Mouse (Mus musculus) kidney, postnatal 25 days (tissue): Measurements from ENCODE around the gene Spcs2.

ENCODE experiments used
- DNase-seq, 2 experiments: peaks; one replicate each; pipeline ENCODE4 v3.0.0; 2021; ENCODE audit warnings: mixed read lengths in 2 of 2

The Spcs2 gene

DNA sequence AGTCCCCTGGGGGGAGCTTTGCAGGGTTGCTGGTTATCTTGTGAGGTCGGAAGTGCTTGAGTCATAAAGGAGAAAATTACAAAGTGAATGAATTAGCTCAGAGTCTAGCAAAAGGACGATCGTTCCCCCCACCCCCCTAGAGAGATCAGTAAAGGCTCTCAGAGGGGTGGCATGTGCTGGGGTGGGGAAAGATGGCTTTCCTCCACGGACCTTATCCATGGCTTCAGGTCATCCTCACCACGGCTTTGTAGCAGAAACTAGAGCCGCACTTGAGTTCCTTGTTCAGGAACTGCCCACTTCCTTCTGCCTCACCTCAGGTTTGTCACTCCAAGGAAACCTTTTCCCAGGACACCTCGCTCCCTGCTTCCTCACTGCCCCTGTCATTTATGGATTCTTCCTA lies at the start of gene Spcs2:
Spcs2 (minus strand) TSS at position 101 of the 400 bp plus-strand sequence.
- no peak for DNase-seq

DNA sequence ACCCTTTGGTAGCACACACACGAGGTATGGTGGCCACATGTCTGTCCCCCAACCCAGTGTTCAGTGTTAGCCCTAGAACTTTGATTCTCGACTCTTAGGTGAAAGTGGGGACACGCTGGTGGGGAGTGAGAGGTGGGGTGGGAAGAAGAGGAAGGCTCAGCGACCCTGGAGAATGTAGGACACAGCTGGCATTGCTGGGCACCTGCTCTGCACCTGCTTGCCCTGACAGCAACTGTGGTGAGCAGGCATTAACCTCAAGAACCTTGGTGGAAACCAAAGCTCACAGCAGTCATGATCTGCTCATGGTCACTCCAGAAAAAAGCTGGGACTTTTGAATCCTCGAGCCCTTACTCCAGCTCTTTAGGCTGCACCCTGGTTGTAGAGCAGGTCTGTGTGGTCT lies 47.8 kb upstream of the Spcs2 start:
- no peak for DNase-seq

DNA sequence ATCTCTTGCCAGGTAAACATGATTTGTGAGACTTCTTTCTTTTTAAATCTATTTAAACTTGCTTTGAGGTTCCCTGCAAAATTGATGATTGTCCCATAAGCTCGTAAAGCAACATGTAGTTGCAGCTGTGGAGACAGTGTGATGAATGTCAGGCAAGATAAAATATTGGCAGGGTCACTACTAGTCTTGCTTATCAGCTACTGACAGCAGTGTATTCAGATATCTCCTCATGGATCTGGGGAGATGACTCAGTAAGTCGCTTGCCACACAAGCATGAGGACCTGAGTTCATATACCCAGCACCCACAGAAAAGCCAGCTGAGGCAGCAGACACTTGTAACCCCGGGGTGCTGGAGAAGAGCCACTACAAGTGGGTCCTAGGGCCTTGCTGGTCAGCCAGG lies 44.2 kb upstream of the Spcs2 start:
- DNase-seq: no peak

DNA sequence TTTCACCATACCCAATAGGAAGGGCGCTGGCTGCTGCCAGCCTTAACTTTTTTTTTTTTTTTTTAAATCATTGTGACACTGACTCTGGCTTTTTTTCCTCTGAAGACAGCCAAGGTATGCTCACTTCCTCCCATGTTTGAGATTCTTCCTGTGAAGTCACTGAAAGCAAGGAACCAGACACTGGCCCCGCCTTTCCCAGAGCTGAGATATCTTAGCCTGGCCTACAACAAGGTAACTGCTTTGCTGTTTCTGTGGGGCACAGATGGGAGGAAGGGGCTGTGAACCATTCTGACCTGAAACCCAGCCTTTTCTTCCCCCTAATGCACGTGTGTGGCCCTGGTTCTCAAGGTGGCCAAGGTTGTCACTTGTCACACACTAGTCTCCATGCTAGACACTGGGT lies 43.1 kb upstream of the Spcs2 start:
- no peak for DNase-seq

DNA sequence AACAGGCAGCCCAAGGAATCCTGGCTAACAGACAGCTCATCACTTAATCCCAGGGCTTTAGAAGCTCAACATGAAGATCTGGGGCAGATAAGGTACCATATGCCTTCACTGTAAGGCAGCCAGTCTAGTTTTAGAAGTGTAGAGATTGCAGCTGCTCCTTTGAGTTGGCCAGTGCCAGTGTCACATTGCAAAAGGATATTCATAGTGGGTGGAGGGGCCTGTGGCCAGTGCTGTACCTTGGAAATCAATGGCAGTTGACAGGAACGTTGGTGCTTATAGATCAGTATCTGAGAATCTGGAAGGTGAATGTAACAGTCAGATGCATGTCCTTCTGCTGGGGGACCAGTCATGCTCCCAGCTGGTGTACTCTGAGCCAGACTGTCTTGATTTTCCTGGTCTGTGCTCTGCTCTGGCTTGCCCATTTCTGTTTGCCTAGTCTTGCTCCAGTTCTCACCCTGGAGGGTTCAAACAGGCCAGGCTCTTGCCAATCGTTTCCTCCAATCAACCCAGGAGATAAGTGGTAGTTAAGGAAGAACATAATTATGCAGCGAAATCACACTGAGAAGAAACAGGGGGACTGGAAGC lies 41.3 kb upstream of the Spcs2 start:
- DNase-seq: no peak

DNA sequence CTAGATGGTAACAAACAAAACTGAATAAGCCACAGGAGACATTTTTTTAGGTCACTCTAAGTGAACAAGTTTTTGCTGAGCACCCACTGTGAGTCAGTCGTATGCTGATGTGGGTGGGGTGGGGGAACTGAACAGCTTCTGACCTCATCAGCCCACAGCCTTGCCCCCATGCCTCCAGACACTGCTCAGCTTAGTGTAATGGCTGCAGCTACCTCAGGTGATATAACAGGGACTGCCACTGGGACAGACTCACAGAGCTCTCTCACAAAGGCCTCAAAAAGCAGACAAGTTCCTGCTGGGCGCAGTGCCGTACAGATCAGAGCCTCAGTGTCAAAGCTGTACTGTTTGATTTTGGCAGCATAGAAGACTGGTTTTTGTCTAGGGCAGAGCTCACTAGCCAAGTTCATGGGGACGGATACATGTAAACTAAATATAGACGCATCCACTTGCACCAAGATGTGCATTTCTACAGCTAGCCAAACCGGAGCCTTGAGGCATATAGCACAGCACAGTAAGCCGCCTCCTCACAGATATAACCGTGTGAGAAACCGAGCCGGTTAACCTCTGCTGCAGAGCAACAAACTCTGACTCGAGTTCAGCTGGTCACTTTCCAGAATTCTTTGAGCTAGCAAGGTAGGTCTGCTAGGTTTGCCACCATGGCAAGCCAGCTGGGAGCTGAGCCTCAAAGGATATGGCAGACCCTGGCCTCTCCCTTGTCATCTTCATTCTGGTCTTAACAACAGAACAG lies 39.8 kb upstream of the Spcs2 start:
- DNase-seq: no peak

DNA sequence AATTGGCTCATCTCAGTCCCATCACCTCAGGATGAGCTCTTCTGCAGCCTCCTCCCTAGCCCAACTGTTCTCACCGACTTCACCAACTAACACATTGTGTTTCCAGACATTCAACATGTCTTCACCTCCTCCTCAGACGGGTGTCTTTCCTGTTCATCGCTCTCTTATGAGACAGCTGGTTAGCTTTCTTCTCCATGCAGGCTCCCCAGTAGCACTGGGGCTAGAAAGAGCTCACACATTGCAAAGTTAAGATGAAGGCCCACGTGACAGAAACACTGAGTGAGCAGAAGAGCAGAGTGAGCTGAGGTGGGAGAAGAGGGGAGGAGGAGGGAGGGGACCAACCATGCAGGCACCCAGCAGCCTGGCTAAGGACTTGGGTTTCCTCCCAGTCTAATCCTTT lies 38.9 kb upstream of the Spcs2 start:
- no peak for DNase-seq

DNA sequence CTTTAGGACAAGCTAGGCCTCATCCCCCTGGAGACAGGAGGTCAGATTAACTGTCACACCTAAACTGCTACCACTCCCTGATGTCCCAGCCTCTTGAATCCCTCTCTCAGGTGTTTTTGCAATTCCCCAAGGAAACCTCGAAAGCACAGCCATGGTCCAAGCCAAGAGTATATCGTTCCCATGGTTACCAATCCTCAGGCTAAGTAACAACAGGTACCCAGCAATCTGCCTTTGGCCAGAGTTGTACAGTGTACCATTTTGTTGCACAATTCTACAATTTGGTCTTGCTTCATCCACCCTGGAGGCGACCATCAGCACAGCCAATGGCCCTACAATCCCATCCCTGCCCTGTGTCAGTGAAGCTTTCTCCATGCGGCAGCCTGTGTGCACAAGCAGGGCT lies 33.6 kb upstream of the Spcs2 start:
- DNase-seq: no peak

DNA sequence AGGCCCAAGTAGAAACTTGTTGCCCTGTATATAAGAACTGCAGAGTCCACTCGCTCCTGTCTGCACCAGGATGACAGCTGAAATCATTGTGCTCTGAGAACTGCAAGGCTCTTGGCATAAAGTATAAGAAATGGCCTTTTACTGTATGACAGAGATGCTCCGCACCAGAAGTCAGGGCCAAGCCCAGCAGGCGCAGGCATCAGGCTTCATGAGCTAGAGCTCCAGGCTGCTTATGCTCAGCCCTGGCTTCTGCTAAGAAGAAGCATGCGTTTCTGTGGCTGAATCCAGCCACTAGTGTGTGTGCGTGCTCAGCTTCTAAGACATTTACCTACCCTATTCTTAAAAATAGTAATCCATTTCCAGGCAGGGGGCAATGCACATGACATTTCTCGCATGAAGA lies 31.2 kb upstream of the Spcs2 start:
- no peak for DNase-seq

DNA sequence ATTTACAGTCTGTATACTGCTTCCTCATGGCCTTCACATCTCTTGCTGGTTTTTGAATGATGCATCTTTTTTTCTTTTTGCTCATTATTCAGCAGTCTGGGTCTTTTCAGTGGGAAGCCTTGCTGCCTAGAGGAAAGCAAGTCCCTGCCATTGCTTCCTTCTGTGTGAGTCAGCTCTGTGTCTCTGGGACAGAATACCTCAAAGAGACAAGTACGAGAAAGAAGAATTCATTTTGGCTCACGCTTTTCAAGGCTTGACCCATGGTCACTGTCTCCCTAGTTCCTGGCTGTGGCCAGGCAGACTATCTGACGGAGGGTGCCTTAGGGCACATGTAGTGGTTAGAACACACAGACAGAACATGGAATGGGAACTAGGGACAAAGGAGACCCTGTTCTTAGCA lies 30.7 kb upstream of the Spcs2 start:
- DNase-seq: no peak

DNA sequence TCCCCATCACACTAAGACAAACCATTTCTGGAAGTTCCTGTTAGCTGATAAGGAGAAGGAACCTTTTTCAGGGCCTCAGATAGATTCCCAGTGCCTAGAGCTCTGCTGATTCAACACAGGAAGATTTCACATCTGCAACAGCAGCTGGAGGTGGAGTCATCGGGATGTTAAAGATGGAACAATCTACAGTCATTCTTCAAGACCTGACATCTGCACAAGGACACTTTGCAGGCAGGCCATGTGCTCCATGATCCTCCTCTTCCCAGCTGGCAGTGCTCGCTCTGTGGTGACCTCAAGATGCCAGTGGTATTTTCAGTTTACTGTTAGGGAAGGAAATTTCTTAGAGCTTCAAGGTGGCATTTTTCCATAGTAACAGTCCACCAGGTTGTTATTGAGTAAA lies 29.1 kb upstream of the Spcs2 start:
- DNase-seq: no peak

DNA sequence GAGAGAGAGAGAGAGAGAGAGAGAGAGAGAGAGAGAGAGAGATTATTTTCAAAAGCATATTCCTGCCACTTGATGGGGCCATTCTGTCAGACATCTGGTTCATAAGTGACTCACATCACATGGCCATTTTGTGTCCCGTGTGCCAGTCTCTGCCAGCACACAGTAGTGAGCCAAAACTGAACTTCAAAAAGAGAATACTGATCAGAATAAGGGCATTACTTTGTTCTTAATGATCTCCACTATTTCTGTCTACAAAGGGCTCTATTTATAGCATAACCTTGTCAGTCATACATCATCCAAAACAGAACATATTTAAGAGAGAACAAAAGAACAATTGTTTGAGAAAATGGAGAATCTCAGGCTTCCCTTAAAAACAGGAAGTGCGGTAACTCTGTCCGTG lies 28.2 kb upstream of the Spcs2 start:
- DNase-seq: no peak

DNA sequence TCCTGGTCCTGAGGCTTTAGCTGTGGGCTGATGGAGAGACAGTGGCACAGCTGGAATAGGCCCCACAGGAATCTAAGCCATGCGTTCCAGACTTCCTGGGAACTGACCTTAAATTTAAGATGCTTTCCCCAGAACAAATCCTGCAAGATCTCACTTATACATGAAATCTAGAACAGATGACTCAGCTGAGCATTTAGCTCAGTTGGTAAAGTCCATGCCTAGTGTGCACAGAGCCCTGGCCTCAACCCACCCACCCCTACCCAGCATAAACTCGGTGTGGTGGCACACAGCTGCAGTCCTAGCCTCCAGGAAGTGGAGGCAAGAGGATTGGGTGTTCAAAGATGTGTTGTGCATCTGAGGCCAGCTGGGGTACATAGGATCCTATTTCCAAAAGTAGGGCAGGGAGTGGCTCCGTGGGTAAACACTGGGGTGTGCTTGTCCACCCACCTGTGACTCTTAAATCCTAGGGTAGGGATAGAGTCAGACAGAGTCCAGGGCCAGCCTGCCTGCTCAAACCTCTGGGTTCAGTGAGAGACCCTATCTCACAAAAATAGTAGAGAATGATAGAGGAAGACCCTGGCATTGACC lies 27.0 kb upstream of the Spcs2 start:
- DNase-seq: no peak

DNA sequence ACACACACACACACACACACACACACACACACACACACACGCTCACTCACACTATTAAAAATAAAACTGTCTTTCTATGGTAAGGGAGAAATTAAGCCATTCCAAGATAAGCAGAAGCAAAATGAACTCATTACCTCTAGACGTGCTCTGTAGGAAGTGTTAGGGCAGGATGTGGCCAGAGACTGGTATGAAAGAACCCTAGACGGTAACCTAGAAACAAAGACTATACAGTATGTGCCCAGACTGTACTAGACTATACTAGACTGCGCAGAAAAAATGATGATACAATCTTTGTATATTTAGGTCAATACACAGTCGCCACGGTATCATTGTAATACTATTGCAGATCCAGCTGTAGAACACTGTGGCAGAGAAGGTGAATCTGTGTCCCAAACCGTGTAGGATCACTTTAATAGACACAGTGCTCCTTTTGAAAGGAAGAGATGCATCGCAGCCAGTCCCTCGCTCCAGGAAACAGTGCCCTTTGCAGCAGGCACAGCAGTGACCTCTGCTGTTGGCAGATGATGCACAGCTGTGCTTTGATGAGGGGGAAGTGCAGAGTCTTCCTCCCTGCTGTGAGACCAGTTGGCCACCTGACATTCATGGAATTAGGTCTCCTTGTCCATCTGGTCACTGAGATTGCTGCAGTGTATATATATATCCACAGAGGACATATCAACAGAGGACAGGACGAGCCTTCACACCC lies 26.1 kb upstream of the Spcs2 start:
- no peak for DNase-seq

DNA sequence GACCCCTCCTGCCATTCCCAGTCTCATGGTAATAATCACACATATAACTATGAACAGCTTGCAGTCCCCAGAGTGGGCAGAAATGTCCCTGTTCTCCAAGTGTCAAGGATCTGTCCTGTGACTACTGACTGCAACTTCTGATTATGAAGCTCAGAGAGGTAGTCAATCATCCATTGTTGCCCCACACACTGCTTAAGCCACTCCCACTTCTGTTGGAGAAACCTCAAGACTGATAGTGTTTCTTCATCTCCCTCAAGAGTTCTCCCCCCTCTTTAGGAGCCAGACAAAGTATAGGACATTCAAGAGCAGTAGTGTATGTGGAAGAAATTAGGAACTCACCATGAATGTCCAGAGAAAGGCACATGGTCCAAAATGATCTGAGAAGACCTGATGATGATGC lies 24.5 kb upstream of the Spcs2 start:
- no peak for DNase-seq

DNA sequence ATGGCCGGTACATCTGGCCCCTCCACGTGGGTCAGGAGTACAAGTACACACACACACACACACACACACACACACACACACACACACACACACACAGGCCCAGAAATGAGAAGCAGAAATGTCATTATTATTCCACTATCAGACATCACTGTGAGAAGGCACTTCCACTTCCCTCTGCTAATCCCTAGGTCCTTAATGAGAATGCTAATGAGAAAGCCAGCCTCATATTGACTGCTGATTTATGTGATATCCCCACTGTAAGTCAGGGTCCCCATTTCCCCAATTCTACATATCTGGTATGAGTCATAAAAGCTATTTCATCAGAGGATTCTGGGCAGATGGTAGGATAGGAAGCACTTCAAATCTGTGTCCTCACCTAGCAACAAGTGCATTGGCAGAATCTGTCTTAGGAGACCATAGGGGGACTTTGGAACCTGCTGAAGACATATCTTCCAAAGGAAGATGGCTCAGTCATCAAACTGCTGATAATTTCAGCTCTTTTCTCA lies 24.0 kb upstream of the Spcs2 start:
- no peak for DNase-seq

DNA sequence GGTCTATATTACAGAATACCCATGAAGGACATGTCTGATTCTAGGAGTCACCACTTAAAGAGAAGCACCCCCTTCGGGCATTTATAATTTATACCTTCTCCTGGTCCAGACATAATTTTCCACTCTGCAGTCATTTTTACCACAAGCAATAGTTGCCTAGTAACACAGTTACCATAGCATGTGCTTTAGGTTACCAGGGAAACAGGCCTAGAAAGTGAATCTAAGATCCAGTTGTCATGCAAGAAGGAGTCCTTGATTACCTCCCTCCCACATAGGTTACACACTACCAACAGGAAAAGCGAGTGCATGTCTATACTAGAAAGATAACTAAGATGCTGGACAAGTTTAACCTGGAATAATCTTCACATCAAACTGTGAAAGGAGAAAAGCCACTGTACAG lies 15.0 kb upstream of the Spcs2 start:
- no peak for DNase-seq

DNA sequence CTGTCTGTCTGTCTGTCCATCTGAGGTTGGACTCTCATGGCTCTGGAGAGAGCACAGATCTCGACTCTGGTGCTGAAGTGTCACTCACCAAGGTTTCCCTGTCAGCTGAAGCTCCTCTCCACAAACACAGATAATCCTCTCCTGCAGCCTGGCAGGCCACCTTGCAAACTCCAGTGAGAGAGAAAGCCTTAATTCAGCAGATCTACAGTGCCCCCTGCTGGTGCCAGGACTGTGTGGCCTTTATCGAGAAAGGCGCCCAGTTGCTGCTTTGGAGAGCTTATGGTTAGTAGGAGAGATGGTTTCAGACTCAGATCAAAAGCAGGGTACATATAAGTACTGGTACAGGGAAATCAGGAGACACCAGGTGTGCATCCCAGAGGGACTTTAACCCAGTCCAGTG lies 13.1 kb upstream of the Spcs2 start:
- DNase-seq: peak; percentile 70 to 91

DNA sequence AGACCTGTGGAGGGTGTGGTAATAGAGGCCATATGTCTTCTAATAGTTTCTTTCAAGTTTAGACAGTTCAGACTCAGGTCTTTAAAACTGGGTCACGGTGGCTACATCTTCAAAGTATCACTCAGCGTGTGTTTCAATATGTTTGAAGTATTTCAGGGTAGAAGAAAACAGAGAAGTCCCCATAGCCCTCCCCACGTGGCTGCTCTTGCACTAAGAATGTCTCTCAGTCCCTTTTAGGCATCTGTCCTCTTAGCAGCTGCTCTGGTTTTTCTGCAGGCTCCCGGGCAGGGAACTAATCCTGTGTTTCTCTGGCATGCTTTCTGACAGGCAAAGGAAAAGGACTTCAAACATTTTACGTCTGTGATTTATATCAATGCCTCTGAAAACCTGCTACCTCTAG lies 12.6 kb upstream of the Spcs2 start:
- DNase-seq: no peak

DNA sequence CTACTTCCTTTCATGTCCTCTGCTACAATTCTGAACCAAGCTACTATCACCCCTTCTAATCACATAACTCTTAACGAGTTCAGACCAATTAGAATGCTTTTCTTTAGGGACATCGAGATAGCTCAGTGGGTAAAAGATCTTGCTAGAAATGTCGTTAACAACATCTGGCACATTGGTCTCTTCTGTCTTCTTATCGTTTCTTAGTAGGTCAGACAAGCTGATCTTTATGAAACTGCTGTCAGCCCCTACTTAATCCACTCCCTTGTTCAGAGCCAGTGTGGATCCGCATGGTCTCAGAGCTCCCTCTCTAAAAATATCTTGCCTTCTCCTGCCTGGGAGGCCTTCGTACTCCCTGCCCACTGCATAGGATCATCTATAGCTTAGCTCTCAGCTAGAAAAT lies 10.7 kb upstream of the Spcs2 start:
- no peak for DNase-seq

DNA sequence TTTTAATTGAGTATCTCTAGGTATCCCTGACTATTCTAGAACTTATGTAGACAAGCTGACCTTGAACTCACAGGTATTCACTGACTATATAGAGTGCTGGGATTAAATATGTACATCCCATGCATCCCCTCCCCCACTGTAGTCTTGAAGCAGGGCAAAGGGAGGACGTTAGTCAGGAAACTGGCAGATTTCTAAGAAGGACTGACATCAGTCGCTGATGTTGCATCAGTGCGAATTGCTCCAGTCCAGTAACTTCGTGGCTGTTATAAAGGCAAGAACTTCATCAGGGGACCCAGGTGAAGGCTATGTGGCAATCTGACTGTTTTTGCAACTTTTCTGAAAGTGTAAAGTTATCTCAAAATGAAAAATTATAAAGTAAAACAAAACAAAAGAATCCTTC lies 6.0 kb upstream of the Spcs2 start:
- no peak for DNase-seq

DNA sequence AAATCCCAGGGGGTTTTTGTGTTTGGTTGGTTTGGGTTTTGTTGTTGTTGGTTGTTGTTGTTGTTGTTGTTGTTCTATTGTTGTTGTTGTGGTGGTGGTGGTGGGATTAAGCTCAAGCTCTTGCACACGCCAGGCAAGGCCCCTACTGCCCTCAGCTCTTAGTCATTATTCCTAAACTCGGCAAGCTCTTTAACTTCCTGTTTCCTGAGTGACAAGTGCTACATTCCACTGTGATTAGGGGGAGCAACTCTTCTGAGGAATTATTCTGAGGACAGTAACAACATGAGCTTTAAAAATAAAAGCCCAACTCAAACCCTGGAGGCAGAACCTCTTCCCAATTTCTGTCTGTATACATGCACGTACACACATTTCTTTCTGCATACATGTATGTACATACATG lies 2.0 kb upstream of the Spcs2 start:
- DNase-seq: no peak

DNA sequence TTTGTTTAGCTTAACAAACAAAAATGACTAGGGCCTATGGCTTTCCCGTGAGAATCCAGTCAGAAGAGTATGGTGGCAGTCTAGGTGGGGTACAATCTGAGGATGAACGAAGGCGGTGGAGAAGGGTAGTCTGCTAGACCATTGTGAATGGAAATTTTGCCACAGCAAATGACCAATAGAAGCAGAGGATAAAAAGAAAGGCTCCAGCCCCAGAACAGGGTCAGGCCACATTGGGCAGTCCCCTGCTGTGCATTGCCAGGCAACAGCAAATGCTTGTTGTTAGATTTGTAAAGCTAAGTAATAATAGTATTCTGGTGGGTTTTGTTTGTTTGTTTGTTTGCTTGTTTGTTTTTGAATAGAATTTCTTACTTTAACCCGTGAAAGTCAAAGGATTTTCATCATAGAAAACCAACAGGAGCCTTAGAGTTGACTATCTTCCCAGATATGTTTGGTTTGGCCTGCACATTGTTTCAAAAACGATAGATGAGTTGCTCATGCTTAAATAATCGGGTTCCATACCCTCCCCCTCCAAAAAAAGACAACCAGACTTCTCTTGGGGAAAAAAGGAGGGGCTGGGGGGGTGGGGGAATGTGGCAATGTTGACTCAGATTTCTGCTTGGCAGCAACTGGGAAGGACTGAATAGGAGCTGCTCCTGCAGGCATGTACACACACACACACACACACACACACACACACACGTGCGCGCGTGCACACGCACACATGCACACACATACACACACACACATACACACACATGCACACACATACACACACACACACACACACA lies 1.2 kb upstream of the Spcs2 start:
- no peak for DNase-seq
